8 mouse cellular contexts compared by ENCODE assay signal in genomic region chr5:115301615-115302014, GRCm38 (mm10). TPM values are rescaled to one million over a fixed set of nuclear protein-coding genes. Genes with fewer than 3 reads are reported as not detected.
DNase-seq lines count a peak whose midpoint lies in the region; ATAC-seq and TF ChIP-seq lines count a peak whose summit lies in the region.

No protein-coding gene starts in this region.

- 22% methylated on average over 13 of the region's 13 CpGs for WGBS in embryonic facial prominence, embryonic 14.5 days
- WGBS in intestine, embryonic 16.5 days, result 17% methylated on average over 13 of the region's 13 CpGs

- H3K79me2 ChIP-seq in myocyte (ENCODE audit: control insufficient read depth, insufficient read depth), result peaks cover 19% of the 10 kb centered on the region

- peak overlapping the region; percentile 94 for H3K4me3 ChIP-seq in left cerebral cortex, adult 2 months
- peak overlapping the region; percentile 76 for H3K4me3 ChIP-seq in embryonic facial prominence, embryonic 14.5 days (ENCODE audit: low read depth, low read length)
- H3K4me3 ChIP-seq in intestine, embryonic 16.5 days (ENCODE audit: low read length), result peak overlapping the region; percentile 84
- peak overlapping the region; percentile 95 for H3K4me3 ChIP-seq in myocyte

- no peak overlapping the region for H3ac ChIP-seq in myocyte (ENCODE audit: control insufficient read depth, insufficient read length)

- peaks cover 25% of the 10 kb centered on the region for H3K36me3 ChIP-seq in embryonic facial prominence, embryonic 14.5 days (ENCODE audit: control insufficient read depth, insufficient read depth, low read length)
- H3K36me3 ChIP-seq in intestine, embryonic 16.5 days (ENCODE audit: control insufficient read depth, insufficient read depth, low read length), result peaks cover 8% of the 10 kb centered on the region; the same call in 1 of the 2 replicates
- peaks cover 11% of the 10 kb centered on the region for H3K36me3 ChIP-seq in myocyte (ENCODE audit: control insufficient read depth, insufficient read depth)

- H3K27ac ChIP-seq in left cerebral cortex, adult 2 months, result peak overlapping the region; percentile 84
- peak overlapping the region; percentile 76 for H3K27ac ChIP-seq in embryonic facial prominence, embryonic 14.5 days (replicated peaks; ENCODE audit: low read depth, low read length)
- H3K27ac ChIP-seq in intestine, embryonic 16.5 days (ENCODE audit: low read length), result peak overlapping the region; percentile 11; the same call in 1 of the 2 replicates

- peaks cover 10% of the 10 kb centered on the region for H3K4me1 ChIP-seq in embryonic facial prominence, embryonic 14.5 days (ENCODE audit: control insufficient read depth, insufficient read depth, low read length)
- peaks cover 21% of the 10 kb centered on the region for H3K4me1 ChIP-seq in intestine, embryonic 16.5 days (ENCODE audit: control insufficient read depth, insufficient read depth, low read length)

- no peak for ATAC-seq in embryonic facial prominence, embryonic 14.5 days (ENCODE audit: low read depth)
- no peak for ATAC-seq in intestine, embryonic 16.5 days

- H3K4me2 ChIP-seq in embryonic facial prominence, embryonic 14.5 days (ENCODE audit: low read depth, low read length), result peak overlapping the region; percentile 69
- peak overlapping the region; percentile 79 for H3K4me2 ChIP-seq in intestine, embryonic 16.5 days (ENCODE audit: low read depth, low read length)
- H3K4me2 ChIP-seq in myocyte (ENCODE audit: low read depth), result peak overlapping the region; percentile 91

- peak overlapping the region; percentile 63 for H3K9ac ChIP-seq in embryonic facial prominence, embryonic 14.5 days (ENCODE audit: low read depth, low read length)
- H3K9ac ChIP-seq in intestine, embryonic 16.5 days (ENCODE audit: low read depth, low read length), result peak overlapping the region; percentile 67

- no peak for TF ChIP-seq CTCF in left cerebral cortex, adult 2 months (IDR thresholded peaks at IDR 0.05)

- H3K9me3 ChIP-seq in embryonic facial prominence, embryonic 14.5 days (ENCODE audit: control insufficient read depth, low read length), result no peaks in the 10 kb centered on the region
- H3K9me3 ChIP-seq in intestine, embryonic 16.5 days (ENCODE audit: control insufficient read depth, low read length), result no peaks in the 10 kb centered on the region

- no peak for DNase-seq in left cerebral cortex, adult 2 months (ENCODE audit: extremely low spot score in 1 of 2, low spot score in 2 of 2)
- DNase-seq in left cerebral cortex, adult 11 months (ENCODE audit: low spot score), result no peak
- DNase-seq in embryonic facial prominence, embryonic 14.5 days (ENCODE audit: low spot score), result peak; percentile 13
- DNase-seq in left cerebral cortex, postnatal 25 days (ENCODE audit: low spot score in 2 of 2), result no peak
- no peak for DNase-seq in layer of hippocampus, postnatal 36 days
- no peak for DNase-seq in thymus, postnatal 4 days

- no peak for TF ChIP-seq POLR2A in myocyte (IDR thresholded peaks at IDR 0.05; ENCODE audit: insufficient read length, low read depth)

- intact Hi-C loops in left cerebral cortex, adult 2 months (cut with DNase I), result loop anchor here (2.0 kb wide), 2 partner anchors 39 to 47 kb away; partner anchors contain the start of genes Cox6a1, Gatc and Triap1
- intact Hi-C loops in left cerebral cortex, postnatal 25 days (cut with DNase I), result loop anchor here (1.0 to 2.0 kb wide), 3 partner anchors 26 to 39 kb away; partner anchors contain the start of genes Gatc, Rnf10, Srsf9 and Triap1

- H3K27me3 ChIP-seq in embryonic facial prominence, embryonic 14.5 days (replicated peaks; ENCODE audit: control insufficient read depth, insufficient read depth, low read length), result no peaks in the 10 kb centered on the region
- no peaks in the 10 kb centered on the region for H3K27me3 ChIP-seq in intestine, embryonic 16.5 days (replicated peaks; ENCODE audit: control insufficient read depth, insufficient read depth, low read length)
- H3K27me3 ChIP-seq in myocyte (ENCODE audit: control insufficient read depth, insufficient read depth, insufficient read length), result no peaks in the 10 kb centered on the region

TF ChIP-seq in myocyte, 11 proteins besides CTCF, POLR2A, EP300 and RAD21:
- no peak for TF ChIP-seq REST (IDR thresholded peaks at IDR 0.05; ENCODE audit: insufficient read depth, insufficient read length)
- no peak for TF ChIP-seq POLR2AphosphoS2 (IDR thresholded peaks at IDR 0.05; ENCODE audit: insufficient read length, low read depth)
- no peak for TF ChIP-seq TCF3 (IDR thresholded peaks at IDR 0.05; ENCODE audit: insufficient read length, low read depth)
- no peak for TF ChIP-seq TCF12 (IDR thresholded peaks at IDR 0.05; ENCODE audit: insufficient read depth, poor library complexity, severe bottlenecking)
- no peak for TF ChIP-seq MYOD1 (IDR thresholded peaks at IDR 0.05; ENCODE audit: control insufficient read depth in 1 of 3, insufficient read length in 2 of 3, low read depth in 2 of 3)
- no peak for TF ChIP-seq USF1 (IDR thresholded peaks at IDR 0.05; ENCODE audit: low read depth)
- no peak for TF ChIP-seq SRF (IDR thresholded peaks at IDR 0.05; ENCODE audit: control insufficient read depth, insufficient read length, low read depth)
- no peak for TF ChIP-seq E2F4 (IDR thresholded peaks at IDR 0.05; ENCODE audit: insufficient read depth)
- TF ChIP-seq MYOG (IDR thresholded peaks at IDR 0.05; ENCODE audit: control insufficient read depth in 1 of 3, insufficient read depth in 1 of 3, insufficient read length in 2 of 3, low read depth in 2 of 3), result no peak
- TF ChIP-seq MAX (IDR thresholded peaks at IDR 0.05; ENCODE audit: low read depth), result no peak
- TF ChIP-seq CEBPB (IDR thresholded peaks at IDR 0.05; ENCODE audit: insufficient read depth, poor library complexity, severe bottlenecking), result no peak
TF ChIP-seq in myocyte: peak in this region for 0.

RNA-seq across cellular contexts. Expression of gene Dynll1, which starts 0.8 kb away (rescaled TPM):
- total RNA-seq in left cerebral cortex, adult 2 months (2021), result 100 to 1,000 TPM; 608 to 642 TPM
- 1,629 and 1,828 TPM in 2 replicates for polyA plus RNA-seq in embryonic facial prominence, embryonic 14.5 days (2014; fragmentation: Nextera tagmentation; extraction: Ambion mirVana)
- 1,024 and 1,116 TPM in 2 replicates for polyA plus RNA-seq in intestine, embryonic 16.5 days (2015; fragmentation: Nextera tagmentation; extraction: Ambion mirVana)
- polyA plus RNA-seq in myocyte (2012; fragmentation: generic; extraction: Trizol), result 585 TPM
- total RNA-seq in left cerebral cortex, postnatal 25 days (2021), result 100 to 1,000 TPM; 713 to 752 TPM
- 100 to 1,000 TPM; 813 to 849 TPM for total RNA-seq in layer of hippocampus, postnatal 36 days (2021)

RNA-seq across cellular contexts. Expression of gene Coq5, which starts 22.1 kb away (rescaled TPM):
- 10 to 100 TPM; 39.9 to 41.9 TPM for total RNA-seq in left cerebral cortex, adult 2 months (2021)
- polyA plus RNA-seq in embryonic facial prominence, embryonic 14.5 days (2014; fragmentation: Nextera tagmentation; extraction: Ambion mirVana), result 39.0 and 41.9 TPM in 2 replicates
- 64.2 and 72.9 TPM in 2 replicates for polyA plus RNA-seq in intestine, embryonic 16.5 days (2015; fragmentation: Nextera tagmentation; extraction: Ambion mirVana)
- polyA plus RNA-seq in myocyte (2012; fragmentation: generic; extraction: Trizol), result 43.7 TPM
- total RNA-seq in left cerebral cortex, postnatal 25 days (2021), result 10 to 100 TPM; 39.3 to 39.7 TPM
- total RNA-seq in layer of hippocampus, postnatal 36 days (2021), result 10 to 100 TPM; 38.0 to 40.0 TPM

RNA-seq across cellular contexts. Expression of gene Srsf9, which starts 25.4 kb away (rescaled TPM):
- 10 to 100 TPM; 68.0 to 74.5 TPM for total RNA-seq in left cerebral cortex, adult 2 months (2021)
- 203 and 230 TPM in 2 replicates for polyA plus RNA-seq in embryonic facial prominence, embryonic 14.5 days (2014; fragmentation: Nextera tagmentation; extraction: Ambion mirVana)
- polyA plus RNA-seq in intestine, embryonic 16.5 days (2015; fragmentation: Nextera tagmentation; extraction: Ambion mirVana), result 67.9 and 121 TPM in 2 replicates
- polyA plus RNA-seq in myocyte (2012; fragmentation: generic; extraction: Trizol), result 52.0 TPM
- total RNA-seq in left cerebral cortex, postnatal 25 days (2021), result 10 to 100 TPM; 71.0 to 77.6 TPM
- 10 to 100 TPM; 85.8 to 88.9 TPM for total RNA-seq in layer of hippocampus, postnatal 36 days (2021)

RNA-seq across cellular contexts. Expression of gene Rnf10, which starts 28.9 kb away (rescaled TPM):
- total RNA-seq in left cerebral cortex, adult 2 months (2021), result 100 to 1,000 TPM; 253 to 265 TPM
- polyA plus RNA-seq in embryonic facial prominence, embryonic 14.5 days (2014; fragmentation: Nextera tagmentation; extraction: Ambion mirVana), result 77.2 and 79.1 TPM in 2 replicates
- polyA plus RNA-seq in intestine, embryonic 16.5 days (2015; fragmentation: Nextera tagmentation; extraction: Ambion mirVana), result 90.4 and 92.6 TPM in 2 replicates
- 220 TPM for polyA plus RNA-seq in myocyte (2012; fragmentation: generic; extraction: Trizol)
- total RNA-seq in left cerebral cortex, postnatal 25 days (2021), result 100 to 1,000 TPM; 248 to 266 TPM
- total RNA-seq in layer of hippocampus, postnatal 36 days (2021), result 100 to 1,000 TPM; 238 to 245 TPM

RNA-seq across cellular contexts. Expression of gene Gatc, which starts 39.4 kb away (rescaled TPM):
- 10 to 100 TPM; 20.6 to 20.9 TPM for total RNA-seq in left cerebral cortex, adult 2 months (2021)
- 26.5 and 26.7 TPM in 2 replicates for polyA plus RNA-seq in embryonic facial prominence, embryonic 14.5 days (2014; fragmentation: Nextera tagmentation; extraction: Ambion mirVana)
- polyA plus RNA-seq in intestine, embryonic 16.5 days (2015; fragmentation: Nextera tagmentation; extraction: Ambion mirVana), result 23.4 and 23.9 TPM in 2 replicates
- polyA plus RNA-seq in myocyte (2012; fragmentation: generic; extraction: Trizol), result 8.1 TPM
- total RNA-seq in left cerebral cortex, postnatal 25 days (2021), result 10 to 100 TPM; 19.9 to 20.9 TPM
- 10 to 100 TPM; 20.9 to 22.0 TPM for total RNA-seq in layer of hippocampus, postnatal 36 days (2021)

Comparison
In these comparisons a context has a peak if more than half of its experiments do, and no peak if none do; other contexts are left out.
1. H3K27ac ChIP-seq: peak in every context shown above with its lines; median percentile 84 in left cerebral cortex, adult 2 months; 76 in embryonic facial prominence, embryonic 14.5 days; 11 in intestine, embryonic 16.5 days.